Mouse (Mus musculus): ENCODE data around the gene Nop2.
A peak's percentile ranks its signal among the peaks of the same experiment; 100 is the strongest.

Nop2 gene

GRCm38 (mm10) chr6:125131302-125132156 lies at the start of gene Nop2:
Nop2 (plus strand) TSS chr6:125131909.
- peak; percentile 87 for DNase-seq (ENCODE audit: low spot score)

- no peak for DNase-seq (ENCODE audit: low spot score)
Observed at GRCm38 (mm10) chr6:125082801-125083386, 48.8 kb upstream of the Nop2 start.

- peak; percentile 75 for DNase-seq (ENCODE audit: low spot score)
Observed at GRCm38 (mm10) chr6:125084424-125084823, 47.3 kb upstream of the Nop2 start.

- no peak for DNase-seq (ENCODE audit: low spot score)
Observed at GRCm38 (mm10) chr6:125087937-125088336, 43.8 kb upstream of the Nop2 start.

- peak; percentile 80 for DNase-seq (ENCODE audit: low spot score)
Observed at GRCm38 (mm10) chr6:125088561-125089321, 43.0 kb upstream of the Nop2 start.

- DNase-seq (ENCODE audit: low spot score): peak; percentile 88
Observed at GRCm38 (mm10) chr6:125089521-125090321, 42.0 kb upstream of the Nop2 start.

- DNase-seq (ENCODE audit: low spot score): no peak
Observed at GRCm38 (mm10) chr6:125090341-125091085, 41.2 kb upstream of the Nop2 start.

GRCm38 (mm10) chr6:125092372-125092771 lies 39.3 kb upstream of the Nop2 start:
- DNase-seq (ENCODE audit: low spot score): no peak

GRCm38 (mm10) chr6:125094843-125095242 lies 36.9 kb upstream of the Nop2 start:
- DNase-seq (ENCODE audit: low spot score): no peak

GRCm38 (mm10) chr6:125095391-125096278 lies 36.1 kb upstream of the Nop2 start, which contains the start of gene Chd4:
Chd4 (plus strand) TSS chr6:125095981.
- peak; percentile 95 for DNase-seq (ENCODE audit: low spot score)

GRCm38 (mm10) chr6:125096279-125096596 lies 35.5 kb upstream of the Nop2 start:
- no peak for DNase-seq (ENCODE audit: low spot score)

GRCm38 (mm10) chr6:125096597-125097345 lies 34.9 kb upstream of the Nop2 start:
- DNase-seq (ENCODE audit: low spot score): peak; percentile 58

GRCm38 (mm10) chr6:125097346-125097689 lies 34.4 kb upstream of the Nop2 start:
- no peak for DNase-seq (ENCODE audit: low spot score)

- no peak for DNase-seq (ENCODE audit: low spot score)
Observed at GRCm38 (mm10) chr6:125097951-125098350, 33.8 kb upstream of the Nop2 start.

- no peak for DNase-seq (ENCODE audit: low spot score)
Observed at GRCm38 (mm10) chr6:125098513-125098912, 33.2 kb upstream of the Nop2 start.

- peak; percentile 66 for DNase-seq (ENCODE audit: low spot score)
Observed at GRCm38 (mm10) chr6:125099421-125099971, 32.2 kb upstream of the Nop2 start.

- no peak for DNase-seq (ENCODE audit: low spot score)
Observed at GRCm38 (mm10) chr6:125101444-125101843, 30.3 kb upstream of the Nop2 start.

- DNase-seq (ENCODE audit: low spot score): no peak
Observed at GRCm38 (mm10) chr6:125104223-125104622, 27.5 kb upstream of the Nop2 start.

- no peak for DNase-seq (ENCODE audit: low spot score)
Observed at GRCm38 (mm10) chr6:125107705-125108104, 24.0 kb upstream of the Nop2 start.

All from lung, postnatal 25 days (tissue).